Mouse (Mus musculus) embryonic fibroblast, embryonic 13.5 days (primary cell): ENCODE results near the gene Mettl7a3. TPM values are rescaled to one million over a fixed set of nuclear protein-coding genes. Genes with fewer than 3 reads are reported as not detected.
"Not testable (repeated sequence)": the region's sequence is repeated elsewhere in the genome, so short reads cannot be mapped to it uniquely, and the experiment has no call there.

ENCODE experiments used
- H3K27ac ChIP-seq: 2 replicates; pipeline ENCODE4 v1.5.1; 2012; ENCODE audit warnings: low read length, control low read depth, inconsistent platforms; ENCODE audit not compliant: insufficient read depth
- H3K4me1 ChIP-seq: 2 replicates; pipeline ENCODE4 v1.6.1; 2011; ENCODE audit warnings: low read length; ENCODE audit not compliant: control insufficient read depth, insufficient read depth
- H3K4me3 ChIP-seq: 2 replicates; pipeline ENCODE4 v1.5.1; 2011; ENCODE audit warnings: mild to moderate bottlenecking, control low read depth, low read length; ENCODE audit not compliant: insufficient read depth
- CTCF ChIP-seq: IDR thresholded peaks from 2 replicates; pipeline ENCODE4 v1.5.1; 2011; ENCODE audit warnings: mild to moderate bottlenecking, control low read depth, low read length, moderate library complexity, borderline replicate concordance; ENCODE audit not compliant: insufficient read depth
- POLR2A ChIP-seq: IDR thresholded peaks from 2 replicates; pipeline ENCODE4 v1.6.1; 2011; ENCODE audit warnings: low read depth, mild to moderate bottlenecking, control low read depth, low read length, moderate library complexity
- polyA plus RNA-seq: library from polyadenylated mRNA; stranded (reverse); fragments of >200 nt; gene quantifications from 2 replicates; pipeline ENCODE4 v1.2.4, GENCODE M21; 2011; ENCODE audit warnings: low read depth; ENCODE audit not compliant: missing spikeins, insufficient read length

Gene Mettl7a3
- polyA plus RNA-seq, 1 experiment, result not detected

GRCm38 (mm10) chr15:100312346-100312745 is 22.4 kb upstream of the Mettl7a3 start:
- no peaks in the 10 kb centered on the region for H3K4me1 ChIP-seq
- no peak overlapping the region for H3K27ac ChIP-seq
- no peak overlapping the region for H3K4me3 ChIP-seq
- no peak for TF ChIP-seq CTCF
- no peak for TF ChIP-seq POLR2A

GRCm38 (mm10) chr15:100314448-100315145 is 20.1 kb upstream of the Mettl7a3 start:
- Histone ChIP-seq H3K4me3 (no peak overlapping the region), H3K27ac (no peak overlapping the region), H3K4me1 (no peaks in the 10 kb centered on the region)
- TF ChIP-seq POLR2A, result no peak
- no peak for TF ChIP-seq CTCF

- H3K27ac ChIP-seq, H3K4me3 ChIP-seq, H3K4me1 ChIP-seq: not testable (repeated sequence)
These were observed 16.6 kb upstream of the Mettl7a3 start for GRCm38 (mm10) chr15:100318014-100318671.

GRCm38 (mm10) chr15:100319884-100320283 is 14.8 kb upstream of the Mettl7a3 start:
- Histone ChIP-seq H3K27ac (no peak overlapping the region), H3K4me1 (no peaks in the 10 kb centered on the region)

GRCm38 (mm10) chr15:100320295-100320905 is 14.3 kb upstream of the Mettl7a3 start:
- Histone ChIP-seq H3K27ac (no peak overlapping the region), H3K4me1 (no peaks in the 10 kb centered on the region), H3K4me3 (no peak overlapping the region)
- TF ChIP-seq POLR2A, result no peak
- TF ChIP-seq CTCF, result no peak

More at GRCm38 (mm10) chr15:100319884-100320283, 14.8 kb upstream of the Mettl7a3 start:
- TF ChIP-seq POLR2A (no peak), CTCF (no peak)
- H3K4me3 ChIP-seq, result no peak overlapping the region

GRCm38 (mm10) chr15:100321134-100321533 is 13.6 kb upstream of the Mettl7a3 start:
- no peak overlapping the region for H3K4me3 ChIP-seq
- TF ChIP-seq CTCF (no peak), POLR2A (no peak)
- H3K4me1 ChIP-seq, result no peaks in the 10 kb centered on the region
- no peak overlapping the region for H3K27ac ChIP-seq

GRCm38 (mm10) chr15:100324021-100324591 is 10.6 kb upstream of the Mettl7a3 start:
- H3K4me3 ChIP-seq, result no peak overlapping the region
- H3K27ac ChIP-seq, result no peak overlapping the region
- no peak for TF ChIP-seq POLR2A
- no peak for TF ChIP-seq CTCF
- H3K4me1 ChIP-seq, result no peaks in the 10 kb centered on the region

- TF ChIP-seq CTCF (no peak), POLR2A (no peak)
- H3K4me3 ChIP-seq, result no peak overlapping the region
- H3K4me1 ChIP-seq, result no peaks in the 10 kb centered on the region
- H3K27ac ChIP-seq, result no peak overlapping the region
These were observed 9.5 kb upstream of the Mettl7a3 start for GRCm38 (mm10) chr15:100325235-100325634.

- not testable (repeated sequence) for H3K27ac ChIP-seq, H3K4me3 ChIP-seq, H3K4me1 ChIP-seq
These were observed 6.6 kb upstream of the Mettl7a3 start for GRCm38 (mm10) chr15:100328089-100328488.

- not testable (repeated sequence) for H3K27ac ChIP-seq, H3K4me1 ChIP-seq
These were observed 5.4 kb upstream of the Mettl7a3 start for GRCm38 (mm10) chr15:100329336-100329735.

More at GRCm38 (mm10) chr15:100329336-100329735, 5.4 kb upstream of the Mettl7a3 start:
- H3K4me3 ChIP-seq, result not testable (repeated sequence)
